Mouse (Mus musculus): ENCODE results near the gene Gramd1c.

- TF ChIP-seq CTCF (IDR thresholded peaks at IDR 0.05; ENCODE audit: insufficient read depth, low read length): no peak
- TF ChIP-seq POLR2A (IDR thresholded peaks at IDR 0.05; ENCODE audit: borderline replicate concordance, extremely low read depth, low read depth, low read length): no peak
Measured at GRCm38 (mm10) chr16:44101181-44101710, 38.1 kb upstream of the Gramd1c start.

Data from lung, adult 2 months (tissue).